Mouse (Mus musculus) heart, embryonic 10.5 days (tissue): ENCODE data around the gene Olfr905. TPM values are rescaled to one million over a fixed set of nuclear protein-coding genes. Genes with fewer than 3 reads are reported as not detected.

Experiments
- DNase-seq: peaks from one replicate; pipeline ENCODE4 v3.0.0-alpha.2; 2017; ENCODE audit warnings: low spot score
- H3K27ac ChIP-seq: fragments of 300-500 bp; sonication (generic); 2 replicates; pipeline ENCODE4 v1.5.1; 2016; ENCODE audit warnings: mild to moderate bottlenecking
- H3K27me3 ChIP-seq: fragments of 300-500 bp; sonication (generic); 2 replicates; pipeline ENCODE4 v1.6.1; 2016; ENCODE audit warnings: mild to moderate bottlenecking; ENCODE audit not compliant: poor library complexity, insufficient read depth, severe bottlenecking
- H3K36me3 ChIP-seq: fragments of 300-500 bp; sonication (generic); 2 replicates; pipeline ENCODE4 v1.6.1; 2016; ENCODE audit warnings: mild to moderate bottlenecking, moderate library complexity
- H3K4me1 ChIP-seq: fragments of 300-500 bp; sonication (generic); 2 replicates; pipeline ENCODE4 v1.6.1; 2016; ENCODE audit warnings: mild to moderate bottlenecking
- H3K4me3 ChIP-seq: fragments of 300-500 bp; sonication (generic); 2 replicates; pipeline ENCODE4 v1.5.1; 2016; ENCODE audit warnings: mild to moderate bottlenecking, moderate library complexity
- H3K9me3 ChIP-seq: fragments of 300-500 bp; sonication (generic); 2 replicates; pipeline ENCODE4 v1.6.1; 2016; ENCODE audit warnings: mild to moderate bottlenecking, moderate library complexity
- WGBS: fragments of 180-500 bp; shearing (Covaris S2); methylation state at CpG from one replicate; pipeline ENCODE4 v1.1.7; 2016; 5-methylcytosine and 5-hydroxymethylcytosine counted together
- polyA plus RNA-seq: library from polyadenylated mRNA; unstranded; fragments of >200 nt; fragmentation: Nextera tagmentation; extraction: Ambion mirVana; gene quantifications from 2 replicates; pipeline ENCODE4 v1.2.1, GENCODE M21; 2016

The Olfr905 gene
- not detected in 2 replicates for polyA plus RNA-seq

DNA sequence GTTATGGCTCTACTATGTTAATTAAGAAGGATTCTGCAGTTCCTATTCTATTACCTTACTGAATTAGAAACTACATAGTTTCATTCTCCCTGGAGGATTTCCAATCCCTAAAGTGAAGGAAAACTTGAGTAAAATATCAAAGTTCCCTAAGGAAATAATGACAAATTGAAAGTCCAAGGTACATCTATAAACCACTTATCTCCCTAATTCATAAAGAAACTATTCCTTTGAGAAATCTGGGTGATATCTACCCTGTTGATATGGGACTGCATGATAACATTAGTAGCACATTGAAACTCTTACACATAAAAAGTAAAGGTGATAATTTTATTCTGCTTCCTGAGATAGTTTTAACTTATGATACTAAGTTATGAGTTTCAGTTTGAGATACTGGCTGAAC lies at the start of gene Olfr905:
Gene Olfr905, plus strand, starts transcription at position 301 of the 400 bp plus-strand sequence.
- Histone ChIP-seq H3K4me3 (no peak within 1 kb of the TSS), H3K36me3 (no peaks in the 10 kb centered on the region), H3K27me3 (no peaks in the 10 kb centered on the region), H3K27ac (no peak within 1 kb of the TSS), H3K4me1 (no peaks in the 10 kb centered on the region), H3K9me3 (no peaks in the 10 kb centered on the region)
- DNase-seq = no peak

GRCm38 (mm10) chr9:38423801-38424200 lies 47.1 kb upstream of the Olfr905 start:
- Histone ChIP-seq H3K27me3 (no peaks in the 10 kb centered on the region), H3K27ac (no peak overlapping the region), H3K4me1 (no peaks in the 10 kb centered on the region), H3K36me3 (no peaks in the 10 kb centered on the region), H3K9me3 (no peaks in the 10 kb centered on the region), H3K4me3 (no peak overlapping the region)
- DNase-seq = no peak

- WGBS = 52% methylated on average over 1 of the region's 1 CpGs
Measured at GRCm38 (mm10) chr9:38427026-38427425, 43.9 kb upstream of the Olfr905 start.

GRCm38 (mm10) chr9:38429155-38429554 lies 41.8 kb upstream of the Olfr905 start, which contains the start of gene Olfr901:
Olfr901 (plus strand) TSS chr9:38429455.
- 86% methylated on average over 1 of the region's 1 CpGs for WGBS
- H3K4me1 ChIP-seq = no peaks in the 10 kb centered on the region
- no peaks in the 10 kb centered on the region for H3K36me3 ChIP-seq
- H3K27ac ChIP-seq = no peak within 1 kb of the TSS
- H3K27me3 ChIP-seq = no peaks in the 10 kb centered on the region
- no peak for DNase-seq
- no peaks in the 10 kb centered on the region for H3K9me3 ChIP-seq
- no peak within 1 kb of the TSS for H3K4me3 ChIP-seq

More at GRCm38 (mm10) chr9:38427026-38427425, 43.9 kb upstream of the Olfr905 start:
- H3K36me3 ChIP-seq = no peaks in the 10 kb centered on the region
- no peaks in the 10 kb centered on the region for H3K4me1 ChIP-seq
- no peaks in the 10 kb centered on the region for H3K9me3 ChIP-seq
- H3K27me3 ChIP-seq = no peaks in the 10 kb centered on the region
- DNase-seq = no peak
- no peak overlapping the region for H3K4me3 ChIP-seq
- H3K27ac ChIP-seq = no peak overlapping the region

- WGBS = 90% methylated on average over 5 of the region's 5 CpGs
- Histone ChIP-seq H3K4me3 (no peak within 1 kb of the TSS), H3K9me3 (no peaks in the 10 kb centered on the region), H3K36me3 (no peaks in the 10 kb centered on the region), H3K4me1 (no peaks in the 10 kb centered on the region), H3K27ac (no peak within 1 kb of the TSS), H3K27me3 (no peaks in the 10 kb centered on the region)
- no peak for DNase-seq
Measured at GRCm38 (mm10) chr9:38447352-38447751, 23.6 kb upstream of the Olfr905 start, which contains the start of gene Olfr902. Olfr902 (plus strand) TSS chr9:38447652.

DNA sequence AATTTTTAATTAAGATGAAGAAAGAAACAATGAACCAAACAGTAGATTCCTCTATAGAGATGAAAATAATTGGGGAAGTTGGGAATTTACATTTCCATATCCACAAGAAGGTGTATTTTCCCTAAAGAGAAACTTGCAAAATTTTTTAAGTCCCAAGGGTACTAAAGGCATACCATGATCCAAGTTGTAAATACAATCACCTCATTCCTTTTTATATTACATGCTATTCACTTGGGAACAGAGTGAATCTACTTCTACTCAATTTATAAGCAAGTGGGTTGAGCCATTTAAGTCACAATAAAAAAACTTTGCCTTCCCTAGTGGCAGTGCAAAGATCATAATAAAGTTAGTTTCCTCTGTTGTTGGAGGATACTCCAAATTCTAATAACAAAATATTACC lies 8.1 kb upstream of the Olfr905 start, which contains the start of gene Olfr904:
Gene Olfr904, plus strand, starts transcription at position 301 of the 400 bp plus-strand sequence.
- Histone ChIP-seq H3K27ac (no peak within 1 kb of the TSS), H3K27me3 (no peaks in the 10 kb centered on the region), H3K4me3 (no peak within 1 kb of the TSS), H3K36me3 (no peaks in the 10 kb centered on the region), H3K4me1 (no peaks in the 10 kb centered on the region), H3K9me3 (no peaks in the 10 kb centered on the region; the same call in 1 of the 2 replicates)
- DNase-seq = no peak

GRCm38 (mm10) chr9:38486785-38487184 lies 15.9 kb downstream of the Olfr905 start, which contains the start of gene Olfr906:
Olfr906 (plus strand) TSS chr9:38487085.
- H3K9me3 ChIP-seq = no peaks in the 10 kb centered on the region
- H3K27me3 ChIP-seq = no peaks in the 10 kb centered on the region
- H3K27ac ChIP-seq = no peak within 1 kb of the TSS
- 71% methylated on average over 3 of the region's 3 CpGs for WGBS
- H3K36me3 ChIP-seq = no peaks in the 10 kb centered on the region
- H3K4me3 ChIP-seq = no peak within 1 kb of the TSS
- no peaks in the 10 kb centered on the region for H3K4me1 ChIP-seq
- no peak for DNase-seq

DNA sequence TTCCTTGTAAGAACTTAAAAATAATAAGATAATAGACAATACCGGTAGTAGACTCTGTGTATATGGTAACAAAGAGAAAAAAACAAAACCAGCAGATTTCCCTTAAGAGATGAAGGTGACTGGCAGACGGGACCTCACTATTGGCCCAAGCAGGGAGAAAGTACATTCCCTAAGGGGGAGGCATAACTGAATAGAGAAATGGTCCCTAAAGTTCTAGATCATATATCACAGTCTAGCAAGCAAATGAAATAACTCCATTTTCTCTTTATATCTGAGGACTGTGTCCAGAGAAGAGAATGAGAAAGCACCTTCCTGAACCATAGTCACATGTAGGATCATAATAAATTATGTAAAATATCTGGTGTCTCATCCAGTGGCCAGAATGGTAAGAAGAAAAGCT lies 24.6 kb downstream of the Olfr905 start, which contains the start of gene Olfr907:
Gene Olfr907, plus strand, starts transcription at position 301 of the 400 bp plus-strand sequence.
- Histone ChIP-seq H3K27ac (no peak within 1 kb of the TSS), H3K36me3 (no peaks in the 10 kb centered on the region), H3K4me3 (no peak within 1 kb of the TSS), H3K4me1 (no peaks in the 10 kb centered on the region), H3K9me3 (no peaks in the 10 kb centered on the region), H3K27me3 (no peaks in the 10 kb centered on the region)
- DNase-seq = no peak
- WGBS = 73% methylated on average over 2 of the region's 2 CpGs

DNA sequence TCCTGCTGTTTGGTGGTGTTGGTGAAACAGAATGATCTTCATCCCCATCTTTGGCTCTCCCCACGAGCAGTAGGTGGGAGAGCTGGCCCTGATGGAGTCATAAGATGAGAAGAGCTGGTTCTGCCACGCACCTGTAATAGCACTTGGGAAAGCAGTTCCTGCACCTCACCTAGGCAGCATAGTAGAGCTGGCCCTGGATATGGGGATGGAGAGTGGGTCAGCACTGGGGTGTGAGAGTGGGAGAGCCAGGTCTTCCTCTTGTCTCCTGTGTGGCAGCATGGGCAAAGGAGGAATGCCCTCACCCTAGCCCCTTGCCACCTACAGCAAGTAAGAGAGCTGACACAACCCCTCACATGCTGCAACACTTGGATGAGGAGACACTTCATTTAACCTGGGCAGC lies 41.4 kb downstream of the Olfr905 start:
- WGBS = 58% methylated on average over 2 of the region's 2 CpGs
- Histone ChIP-seq H3K27me3 (no peaks in the 10 kb centered on the region), H3K4me1 (no peaks in the 10 kb centered on the region), H3K4me3 (no peak overlapping the region), H3K36me3 (no peaks in the 10 kb centered on the region), H3K27ac (no peak overlapping the region), H3K9me3 (no peaks in the 10 kb centered on the region)
- DNase-seq = no peak

DNA sequence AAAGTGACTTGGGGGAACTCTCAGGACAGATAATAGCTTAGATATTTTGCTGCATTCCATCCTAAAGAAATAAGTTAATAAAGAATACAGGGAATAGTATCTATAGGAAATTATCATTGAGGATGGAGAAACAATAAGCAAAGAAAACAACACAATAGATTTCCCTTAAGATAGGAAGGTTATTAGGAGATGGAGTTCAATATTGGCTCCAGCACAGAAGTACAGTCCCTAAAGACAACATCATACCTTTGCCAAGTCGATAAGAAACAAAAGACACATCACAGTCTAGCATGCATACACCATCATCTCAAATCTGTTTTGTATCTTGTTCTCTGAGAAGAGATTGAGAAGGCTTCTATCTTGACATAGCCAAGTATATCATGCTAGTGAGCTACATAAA lies 50.4 kb downstream of the Olfr905 start, which contains the start of gene Olfr911-ps1:
Gene Olfr911-ps1, plus strand, starts transcription at position 301 of the 400 bp plus-strand sequence.
- 67% methylated on average over 1 of the region's 1 CpGs for WGBS
- Histone ChIP-seq H3K4me3 (no peak within 1 kb of the TSS), H3K4me1 (no peaks in the 10 kb centered on the region), H3K27ac (no peak within 1 kb of the TSS), H3K27me3 (no peaks in the 10 kb centered on the region), H3K9me3 (no peaks in the 10 kb centered on the region), H3K36me3 (no peaks in the 10 kb centered on the region)
- DNase-seq = no peak

Other genes starting within 250 kb of the Olfr905 start
- gene Olfr143, start 218.3 kb upstream of the Olfr905 start, polyA plus RNA-seq = not detected in 2 replicates
- gene Olfr895, start 203.3 kb upstream of the Olfr905 start, polyA plus RNA-seq = not detected in 2 replicates
- not detected in 2 replicates for gene Olfr896-ps1, start 180.0 kb upstream of the Olfr905 start, polyA plus RNA-seq
- gene Olfr25, start 142.0 kb upstream of the Olfr905 start, polyA plus RNA-seq = not detected in 2 replicates
- gene Olfr898, start 122.7 kb upstream of the Olfr905 start, polyA plus RNA-seq = not detected in 2 replicates
- gene Olfr250, start 104.2 kb upstream of the Olfr905 start, polyA plus RNA-seq = not detected in 2 replicates
- not detected in 2 replicates for gene Olfr251, start 94.0 kb upstream of the Olfr905 start, polyA plus RNA-seq
- gene Olfr147, start 69.4 kb upstream of the Olfr905 start, polyA plus RNA-seq = not detected in 2 replicates
- not detected in 2 replicates for gene Olfr901, start 41.7 kb upstream of the Olfr905 start, polyA plus RNA-seq
- not detected in 2 replicates for gene Olfr902, start 23.5 kb upstream of the Olfr905 start, polyA plus RNA-seq
- not detected in 2 replicates for gene Olfr904, start 8.0 kb upstream of the Olfr905 start, polyA plus RNA-seq
- not detected in 2 replicates for gene Olfr906, start 16.0 kb downstream of the Olfr905 start, polyA plus RNA-seq
- not detected in 2 replicates for gene Olfr907, start 24.7 kb downstream of the Olfr905 start, polyA plus RNA-seq
- not detected in 2 replicates for gene Olfr911-ps1, start 50.5 kb downstream of the Olfr905 start, polyA plus RNA-seq
- not detected in 2 replicates for gene Olfr910, start 66.7 kb downstream of the Olfr905 start, polyA plus RNA-seq
- not detected in 2 replicates for gene Olfr912, start 109.1 kb downstream of the Olfr905 start, polyA plus RNA-seq
- not detected in 2 replicates for gene Olfr913, start 121.7 kb downstream of the Olfr905 start, polyA plus RNA-seq
- gene Olfr914, start 134.0 kb downstream of the Olfr905 start, polyA plus RNA-seq = not detected in 2 replicates
- gene Olfr916, start 188.8 kb downstream of the Olfr905 start, polyA plus RNA-seq = not detected in 2 replicates
- gene Olfr917, start 194.7 kb downstream of the Olfr905 start, polyA plus RNA-seq = not detected in 2 replicates
- not detected in 2 replicates for gene Olfr918, start 203.5 kb downstream of the Olfr905 start, polyA plus RNA-seq
- gene Olfr919, start 232.6 kb downstream of the Olfr905 start, polyA plus RNA-seq = not detected in 2 replicates
- gene Vwa5a, start 247.2 kb downstream of the Olfr905 start, polyA plus RNA-seq = 10.2 and 16.5 TPM in 2 replicates